Mouse (Mus musculus) urinary bladder, postnatal 25 days (tissue): ENCODE measurements around the gene Fam107b.

Experiments
- DNase-seq: peaks from one replicate; pipeline ENCODE4 v3.0.0; 2022; ENCODE audit warnings: low spot score

Gene Fam107b

DNA sequence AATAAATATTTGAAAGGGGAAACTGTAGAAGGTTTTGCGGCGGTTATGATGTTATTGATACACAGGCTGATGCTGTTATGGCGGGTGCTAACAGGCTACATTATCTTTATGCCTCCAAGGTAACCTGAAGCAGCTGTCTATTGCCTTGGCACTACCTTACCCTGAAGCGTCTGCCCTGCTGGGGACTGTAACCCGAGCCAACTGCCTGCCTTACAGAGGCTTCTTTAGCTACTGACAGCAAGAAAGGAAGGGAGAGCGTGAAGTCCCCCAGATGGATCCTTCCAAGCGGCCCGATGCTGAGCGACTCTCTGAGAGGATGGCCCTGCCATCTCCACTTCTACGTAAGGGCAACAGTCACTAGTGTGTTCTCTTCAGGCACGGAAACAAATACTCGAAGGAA lies at the start of gene Fam107b:
Gene Fam107b, plus strand, starts transcription at position 303 of the 400 bp plus-strand sequence.
- no peak for DNase-seq

DNA sequence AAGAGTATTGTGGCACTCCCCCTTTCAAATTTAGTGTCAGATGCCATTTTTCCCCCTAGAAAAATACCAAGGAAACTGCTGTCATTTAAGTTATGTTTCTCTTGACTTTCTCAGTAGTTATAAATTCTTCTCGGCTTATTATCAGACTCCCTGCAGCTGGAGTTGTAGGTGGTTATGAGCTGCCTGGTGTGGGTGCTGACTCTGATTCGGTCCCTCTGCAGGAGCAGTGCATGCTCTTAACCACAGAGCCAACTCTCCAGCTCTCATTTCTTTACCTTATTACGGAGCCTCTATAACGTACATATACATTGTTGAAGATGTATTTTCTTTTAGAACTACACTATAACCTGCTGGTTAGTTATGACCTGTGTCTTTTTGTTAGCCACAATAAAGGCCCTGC lies 47.7 kb upstream of the Fam107b start:
- no peak for DNase-seq

DNA sequence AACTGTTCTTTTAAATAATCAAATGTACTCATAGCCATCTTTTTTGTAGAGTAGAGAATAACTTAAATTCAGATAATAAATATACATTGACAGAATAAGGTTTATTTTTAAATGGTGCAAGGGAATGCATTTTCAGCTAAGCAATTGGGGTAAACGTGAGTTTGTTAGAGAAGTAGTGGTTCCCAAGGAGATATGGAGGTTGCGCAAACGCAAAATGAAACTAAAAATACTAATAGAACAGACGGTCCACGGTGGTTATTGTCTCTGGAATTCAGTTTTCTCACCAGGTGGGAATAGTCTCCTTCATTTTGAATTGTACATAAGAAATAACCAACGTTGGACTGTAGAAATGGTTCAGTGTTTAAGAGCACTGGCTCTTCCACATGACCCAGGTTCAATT lies 44.0 kb upstream of the Fam107b start:
- no peak for DNase-seq

DNA sequence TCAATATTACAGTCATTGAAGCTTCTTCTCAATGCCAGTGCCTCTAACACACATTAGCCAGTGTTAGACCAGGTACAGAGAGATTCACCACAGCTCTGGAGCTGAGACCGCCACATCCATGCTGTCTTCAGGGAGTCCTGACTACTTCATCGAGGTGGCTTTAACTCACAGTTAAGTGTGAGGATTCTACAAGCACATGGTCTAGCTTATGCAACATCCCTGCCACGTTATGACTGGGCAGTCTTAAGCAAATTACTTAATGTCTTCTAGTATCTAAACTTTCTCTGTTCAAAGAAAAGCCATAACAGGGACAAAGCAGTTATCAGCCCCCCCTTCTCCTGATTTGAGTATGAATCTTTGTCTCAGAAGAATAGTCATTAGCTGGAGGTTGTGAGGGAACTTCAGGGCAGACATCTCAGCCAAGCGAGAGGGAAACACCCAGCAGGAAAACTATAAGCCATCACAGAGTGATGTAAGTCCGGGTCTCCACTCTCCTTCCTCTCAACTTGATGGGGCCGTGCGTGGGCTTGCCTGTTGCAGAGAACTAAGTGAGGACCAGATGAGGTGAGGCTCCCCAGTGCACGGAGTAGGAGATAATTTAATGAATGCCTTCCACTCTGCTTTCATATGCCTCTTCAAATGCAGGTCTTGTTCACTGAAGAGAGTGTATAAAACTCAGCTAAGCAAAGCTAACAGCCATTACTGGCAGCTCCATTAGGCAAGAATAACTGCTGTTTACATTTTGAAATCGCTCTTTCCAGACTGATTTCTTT lies 28.8 kb upstream of the Fam107b start:
- no peak for DNase-seq

DNA sequence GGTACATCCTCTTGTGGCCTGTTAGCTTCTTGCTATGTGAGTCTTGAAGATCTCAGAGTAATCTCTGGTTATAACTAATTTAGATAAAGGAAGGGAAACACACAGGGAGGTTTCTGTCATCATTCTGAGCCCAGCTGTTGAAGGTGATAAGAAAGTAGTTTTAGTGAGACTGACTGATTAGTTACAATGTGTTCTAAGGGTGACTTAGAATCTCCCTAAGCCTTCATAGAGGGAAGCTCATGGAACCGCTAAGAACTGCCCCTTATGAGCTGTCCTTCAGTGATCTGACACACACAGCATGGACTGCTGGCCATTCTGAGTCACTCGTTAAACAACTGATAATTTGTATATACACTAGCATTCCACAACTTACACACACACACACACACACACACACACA lies 24.2 kb upstream of the Fam107b start:
- no peak for DNase-seq

DNA sequence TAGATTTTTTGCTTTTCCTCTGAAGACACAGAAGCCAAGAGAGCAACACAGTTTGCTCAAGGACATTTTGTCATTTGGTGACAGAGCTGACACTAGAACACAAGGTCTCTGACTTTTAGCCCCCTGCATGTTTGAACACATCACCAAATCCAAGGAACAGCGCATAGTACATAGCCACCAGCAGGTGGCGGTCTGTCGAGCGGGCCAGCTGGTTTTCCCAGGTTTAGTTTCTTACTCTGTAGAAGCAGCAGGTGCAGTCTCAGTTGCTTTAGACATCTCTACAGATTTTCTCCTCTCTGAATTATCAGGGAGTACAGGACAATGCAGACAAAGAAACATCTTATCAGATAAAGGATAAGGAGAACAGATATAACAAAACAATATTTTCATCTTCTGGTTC lies 23.7 kb upstream of the Fam107b start:
- DNase-seq: peak; percentile 52

DNA sequence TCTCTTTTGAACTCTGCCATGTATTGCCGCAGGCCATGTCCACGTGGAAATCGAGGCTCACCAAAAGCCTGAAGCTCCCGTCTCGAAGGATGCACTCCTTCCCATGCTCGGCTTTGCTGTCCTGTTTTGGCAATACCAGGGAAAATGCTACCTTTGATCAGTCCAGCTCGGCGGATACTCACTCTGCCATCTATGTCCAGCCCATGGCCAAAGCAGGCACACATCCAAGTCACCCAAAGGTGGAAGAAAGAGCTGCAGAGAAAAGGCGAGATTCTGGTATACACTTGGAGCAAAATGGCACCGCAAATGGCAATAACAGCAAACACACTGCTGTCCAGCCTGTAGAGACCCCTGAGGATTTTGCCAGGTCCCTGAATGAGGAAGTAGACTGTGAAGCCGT lies 318 bp downstream of the Fam107b start:
- no peak for DNase-seq

DNA sequence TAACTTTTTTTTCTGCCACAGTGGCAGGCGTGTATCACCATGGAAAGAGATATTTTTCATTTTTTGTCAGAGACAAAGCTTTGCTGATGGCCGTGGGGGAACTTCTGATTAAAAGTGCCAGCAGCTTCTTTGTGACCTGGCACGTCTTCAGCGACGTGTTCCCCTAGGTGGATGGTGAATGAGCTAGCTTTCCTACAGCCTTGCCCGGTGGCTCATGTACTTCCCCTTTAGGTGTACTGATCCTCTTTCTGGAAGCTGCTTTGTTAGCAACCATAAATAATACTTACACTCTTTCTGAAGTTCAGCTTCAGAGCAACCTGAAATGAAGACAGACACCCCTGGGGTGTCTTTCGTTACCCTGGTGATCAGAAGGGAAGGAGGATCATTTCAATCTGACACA lies 3.6 kb downstream of the Fam107b start:
- DNase-seq: no peak

DNA sequence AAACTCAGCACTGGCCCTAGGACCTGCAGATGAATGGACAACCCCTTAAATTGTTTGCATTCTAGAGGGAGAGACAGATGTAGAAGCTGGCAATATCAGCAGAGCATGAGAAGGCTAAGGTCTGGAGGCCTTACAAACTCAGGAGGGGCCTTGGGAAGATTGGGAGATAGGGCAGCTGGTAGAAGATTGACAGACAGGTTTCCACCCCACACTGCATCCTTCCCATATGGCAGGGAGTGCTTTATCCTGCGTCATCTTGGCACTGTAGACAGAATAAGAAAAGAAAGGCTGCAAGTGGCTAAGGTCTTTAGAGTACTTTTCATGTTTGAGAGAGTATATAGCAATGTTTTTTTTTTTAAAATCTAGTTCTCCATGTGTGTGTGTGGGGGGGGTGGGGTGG lies 4.9 kb downstream of the Fam107b start:
- DNase-seq: no peak

DNA sequence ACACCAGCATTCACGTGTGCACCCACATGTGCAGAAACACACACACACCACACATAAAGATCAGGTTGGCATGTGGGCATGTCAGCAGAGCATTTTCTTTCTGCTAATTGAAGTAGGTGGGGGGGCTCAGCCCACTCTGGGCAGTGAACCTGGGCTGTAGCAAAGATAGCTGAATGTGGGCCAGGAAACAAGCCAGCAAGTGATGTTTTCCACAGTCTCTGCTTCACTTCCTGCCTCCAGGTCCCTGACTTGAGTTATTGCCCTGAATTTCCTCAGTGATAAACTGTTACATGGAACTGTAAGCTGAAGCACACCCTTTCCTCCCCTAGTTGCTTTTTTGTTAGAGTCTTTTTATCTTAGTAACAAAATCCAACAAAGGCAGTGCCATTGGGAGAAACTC lies 6.1 kb downstream of the Fam107b start:
- DNase-seq: no peak

DNA sequence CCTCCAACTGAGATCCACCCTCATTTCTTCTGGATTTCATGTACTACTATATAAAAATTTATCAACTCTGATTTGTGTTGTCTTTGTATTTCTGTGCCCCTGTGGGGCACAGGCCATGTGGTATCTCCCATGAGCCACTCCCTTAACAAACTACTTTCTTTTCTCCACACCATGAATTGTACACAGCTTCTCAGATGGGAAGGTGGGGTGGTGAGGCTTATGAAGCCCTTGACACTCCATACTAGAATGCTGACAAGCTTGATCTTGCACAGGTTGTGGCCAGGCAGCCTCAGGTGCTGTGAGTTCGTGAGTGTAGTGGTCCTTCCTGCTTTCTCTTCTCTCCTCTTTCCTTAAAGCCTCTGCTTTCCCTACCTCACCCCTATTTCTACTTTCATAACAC lies 6.9 kb downstream of the Fam107b start:
- DNase-seq: no peak

DNA sequence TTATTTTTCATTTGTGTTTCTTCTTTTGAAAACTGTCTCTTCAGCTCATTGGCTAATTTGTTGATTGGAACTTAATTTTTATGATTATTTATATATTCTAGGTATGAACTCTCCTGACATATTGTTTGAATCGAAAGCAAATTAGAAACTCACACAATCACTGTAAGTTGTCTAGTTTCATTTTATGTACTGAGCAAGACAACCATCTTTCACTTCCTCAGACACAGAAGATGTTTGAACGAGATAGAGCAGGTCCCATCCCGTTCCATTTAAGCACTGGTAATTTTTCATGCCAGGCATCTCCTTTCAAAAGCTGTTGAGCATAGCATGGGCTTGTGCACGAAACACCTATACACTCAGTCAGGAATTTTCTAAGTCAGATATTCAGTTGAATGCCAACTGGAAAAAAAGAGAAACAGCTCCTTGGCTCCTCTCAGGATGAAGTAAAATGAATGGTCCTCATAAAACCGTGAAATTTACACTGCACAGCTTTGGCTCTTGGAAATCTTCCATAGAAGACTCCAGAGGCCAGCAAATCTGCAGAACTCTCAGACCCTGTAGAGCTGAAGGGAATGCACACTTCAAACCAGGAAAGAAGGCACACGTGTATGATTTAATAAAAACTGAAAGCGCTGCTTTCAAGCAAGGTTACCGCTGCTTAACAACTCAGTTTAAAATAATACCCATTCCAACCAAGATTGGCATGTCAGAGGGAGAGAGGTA lies 8.1 kb downstream of the Fam107b start:
- DNase-seq: no peak

DNA sequence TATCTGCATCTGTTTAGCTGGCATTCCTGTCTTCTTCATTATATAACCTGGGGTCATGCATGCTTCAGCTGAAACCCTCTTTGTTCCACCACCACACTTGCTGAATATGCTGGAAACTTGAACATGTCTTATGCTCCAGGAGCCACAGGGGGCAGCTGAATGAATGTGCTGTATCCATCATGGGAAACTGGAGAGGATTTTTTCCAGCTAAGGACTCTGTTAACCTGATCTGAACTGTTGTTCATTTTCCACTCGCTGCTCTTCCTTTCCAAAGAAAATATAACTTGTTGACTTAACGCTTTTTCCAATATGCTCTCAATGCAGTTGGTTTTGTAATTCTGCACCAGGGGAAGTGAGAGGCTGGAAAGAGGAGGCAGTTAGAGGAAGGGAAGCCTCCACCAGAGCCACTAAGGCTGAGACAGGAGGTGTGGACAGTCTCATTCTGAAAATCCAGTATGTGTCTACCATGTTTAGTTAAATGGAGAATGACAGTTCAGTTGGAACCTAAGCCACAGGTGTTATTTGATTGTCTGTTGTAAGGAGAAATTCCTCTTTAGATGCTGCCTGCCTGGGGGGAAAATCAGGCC lies 9.1 kb downstream of the Fam107b start:
- no peak for DNase-seq

DNA sequence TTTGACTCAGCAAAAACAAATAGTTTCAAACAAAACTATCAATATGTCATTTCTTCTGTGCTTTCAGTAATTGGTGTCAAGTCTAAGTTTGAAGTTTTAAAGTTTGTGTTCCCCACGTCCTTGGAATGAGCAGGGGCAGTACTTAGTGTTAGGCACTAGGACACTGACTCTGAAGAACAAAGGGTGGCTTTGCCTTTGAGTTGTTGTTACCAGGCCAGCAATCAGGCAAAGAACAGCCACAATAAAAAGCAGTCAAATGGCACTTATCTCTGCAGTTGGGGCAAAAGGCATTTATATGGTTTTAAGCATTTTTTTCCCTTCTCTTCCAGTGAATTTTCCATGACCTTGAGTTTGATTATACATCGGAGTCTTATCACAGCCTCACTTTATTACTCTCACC lies 12.5 kb downstream of the Fam107b start:
- DNase-seq: no peak

DNA sequence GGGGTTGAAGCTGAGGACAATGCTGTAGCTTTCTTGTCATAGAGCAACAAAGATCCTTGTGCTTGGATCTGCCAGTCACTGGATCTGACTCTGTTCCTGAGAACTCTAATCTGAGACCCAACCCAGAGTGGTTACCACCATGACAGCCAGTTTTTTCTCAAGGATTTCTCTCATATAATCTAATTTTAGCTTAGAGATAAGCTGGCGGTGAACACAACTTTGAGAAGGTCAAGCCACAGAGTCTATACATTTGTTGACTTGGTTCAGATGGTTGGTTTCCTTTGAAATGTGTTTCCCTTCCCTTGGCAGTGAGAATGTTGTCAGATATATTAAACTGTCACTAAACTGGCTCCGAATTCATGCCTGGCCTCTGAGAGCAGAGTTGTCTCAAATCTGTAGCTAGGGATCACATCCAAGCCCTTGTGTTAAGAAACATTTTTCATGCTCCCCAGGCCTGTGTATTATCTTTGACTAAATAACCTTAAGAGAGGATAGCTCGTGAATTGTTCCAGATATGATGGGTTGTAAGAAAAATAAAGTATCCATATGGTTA lies 15.0 kb downstream of the Fam107b start:
- DNase-seq: no peak

DNA sequence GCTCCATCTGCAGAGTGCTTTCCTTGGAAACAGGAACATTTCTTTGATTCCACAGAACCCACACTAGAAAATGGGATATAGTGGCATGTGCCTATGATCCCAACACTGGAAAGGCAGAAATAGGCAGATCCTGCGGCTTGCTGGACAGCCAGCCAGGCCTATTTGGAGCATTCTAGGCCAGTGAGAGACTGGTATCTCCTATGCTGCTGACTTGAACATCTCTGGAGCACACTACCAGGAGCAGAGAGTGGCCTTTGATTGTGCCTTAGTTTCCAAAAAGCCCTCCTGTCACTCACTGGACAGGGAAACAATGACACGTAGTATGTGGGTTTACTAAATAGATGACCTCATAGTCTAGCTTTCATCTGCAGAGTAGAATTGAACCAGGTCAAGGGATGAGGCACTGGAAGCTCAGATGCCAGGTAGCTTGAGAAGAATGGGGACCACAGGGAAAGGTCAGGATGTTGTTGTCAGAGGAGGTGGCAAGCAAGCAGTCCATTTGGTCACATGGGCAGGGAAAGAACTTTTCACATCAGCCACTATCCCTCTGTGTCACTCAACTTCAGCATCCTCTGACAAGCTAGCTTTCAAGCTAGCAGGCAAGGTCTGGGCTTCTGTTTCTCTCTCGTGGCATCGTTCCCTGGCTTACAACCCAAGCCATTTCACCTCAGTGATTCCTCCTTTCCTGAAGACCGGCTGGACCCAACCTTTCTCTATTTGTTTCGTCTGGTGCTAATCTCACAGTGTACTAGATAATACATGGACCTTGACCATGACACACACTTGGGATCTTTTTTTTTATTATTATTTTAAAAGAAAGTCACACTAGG lies 20.0 kb downstream of the Fam107b start:
- no peak for DNase-seq

DNA sequence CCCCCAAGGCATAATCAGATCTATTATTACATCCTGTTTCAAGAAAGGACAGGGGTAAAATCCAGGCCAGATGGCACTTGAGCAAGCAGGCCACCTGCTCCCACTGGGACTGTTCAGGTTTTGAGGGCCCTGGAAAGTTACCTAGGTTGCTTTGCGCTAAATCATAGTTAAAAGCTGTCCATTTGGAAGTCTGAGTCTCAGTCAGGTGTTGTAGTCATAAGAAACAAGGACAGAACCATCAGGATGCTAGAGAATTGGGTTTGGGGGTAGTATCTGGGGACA lies 20.6 kb downstream of the Fam107b start:
- no peak for DNase-seq

DNA sequence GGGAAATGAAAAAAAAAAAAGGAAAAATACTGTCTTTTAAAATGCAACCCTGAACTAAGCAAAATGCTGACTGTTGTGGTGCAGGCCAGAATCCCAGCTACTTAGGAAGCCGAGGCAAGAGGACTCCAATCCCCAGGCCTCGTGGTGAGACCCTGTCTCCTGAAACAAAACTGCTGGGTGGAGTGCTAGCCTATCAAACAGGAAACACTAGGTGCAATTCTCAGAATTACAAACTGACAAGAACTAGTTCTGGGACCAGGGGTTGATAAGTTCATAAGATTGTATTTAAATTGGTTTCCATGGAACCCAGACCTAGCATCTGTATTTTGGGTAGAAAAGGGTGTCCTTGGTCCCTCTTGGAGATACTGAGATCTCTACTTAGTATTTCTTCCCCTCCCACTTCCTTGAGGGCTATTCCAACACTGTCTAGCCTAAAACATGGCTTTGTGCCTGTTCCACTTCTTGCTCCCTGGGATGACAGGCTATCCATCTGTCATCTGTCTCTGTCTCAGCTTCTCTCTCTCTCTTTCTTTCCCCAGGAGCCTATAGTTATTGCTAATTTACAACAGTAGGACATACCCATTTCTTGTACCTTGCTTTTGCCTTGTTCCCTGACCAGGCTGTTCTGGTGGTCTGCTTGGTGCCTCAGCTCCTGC lies 24.5 kb downstream of the Fam107b start:
- DNase-seq: no peak

DNA sequence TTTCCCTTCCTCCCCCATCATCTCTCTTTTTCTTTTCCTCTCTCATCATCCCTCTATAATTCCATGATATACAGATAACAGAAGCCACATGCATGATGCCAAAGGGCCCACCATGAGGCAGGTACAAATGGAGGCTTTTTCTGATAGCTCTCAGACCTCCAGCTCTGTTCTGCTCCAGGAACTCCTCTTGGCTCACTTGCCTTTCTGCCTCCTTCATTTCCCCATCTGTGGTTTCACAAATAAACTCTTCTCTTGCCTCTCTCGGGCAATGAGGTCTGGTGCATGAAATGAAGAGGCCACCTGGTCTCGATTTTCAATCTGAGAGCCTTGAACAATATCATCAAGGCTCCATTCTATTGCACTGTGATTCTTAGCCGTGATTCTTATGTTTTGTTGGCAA lies 30.1 kb downstream of the Fam107b start:
- DNase-seq: no peak

DNA sequence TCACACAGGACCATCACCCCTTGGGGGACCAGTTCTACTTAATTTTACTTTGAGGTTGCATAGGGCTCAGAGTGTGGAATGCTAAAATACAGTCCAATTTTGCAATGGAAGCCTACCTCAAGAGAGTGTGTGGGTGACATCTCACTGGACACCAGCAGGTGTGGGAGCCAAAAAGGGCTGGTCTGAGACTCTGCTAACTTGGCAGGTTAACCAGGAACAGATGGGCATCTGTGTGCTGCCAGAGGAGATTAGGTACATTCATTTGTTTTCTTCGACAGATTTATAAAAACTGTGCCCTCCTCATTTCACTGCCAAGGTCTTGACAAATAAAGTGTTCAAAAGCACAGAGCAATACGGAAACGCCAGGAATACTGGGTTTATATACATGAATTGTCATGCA lies 32.3 kb downstream of the Fam107b start:
- DNase-seq: no peak

DNA sequence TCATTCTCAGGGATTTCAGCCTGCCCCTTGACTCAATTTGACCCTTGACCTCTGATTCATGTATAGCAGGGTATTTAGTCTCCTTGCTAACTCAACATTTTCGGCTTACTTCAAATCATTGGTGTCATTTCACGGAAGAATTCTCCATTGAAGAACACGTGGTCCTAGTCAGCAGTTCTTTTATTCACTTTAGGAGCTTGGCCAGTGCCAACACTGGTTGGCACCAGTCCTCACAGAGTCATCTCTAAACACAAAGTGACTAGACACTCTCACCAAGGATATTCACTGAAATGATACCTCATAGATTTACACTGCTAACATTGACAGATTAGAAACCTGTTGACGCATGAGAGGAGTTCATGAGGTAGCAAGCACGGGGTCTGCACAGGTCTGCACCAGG lies 32.9 kb downstream of the Fam107b start:
- DNase-seq: no peak
